Mouse (Mus musculus) small intestine, adult 2 months (tissue): Measurements from ENCODE around the gene Actrt3. TPM values are rescaled to one million over a fixed set of nuclear protein-coding genes. Genes with fewer than 3 reads are reported as not detected.

ENCODE experiments used
- H3K27ac ChIP-seq: fragments of 200-500 bp; 2 replicates; pipeline ENCODE4 v1.5.1; 2012; ENCODE audit warnings: low read depth, low read length, control low read depth, inconsistent platforms; ENCODE audit not compliant: insufficient read depth
- H3K27me3 ChIP-seq: fragments of 200-500 bp; 2 replicates; pipeline ENCODE4 v1.6.1; 2012; ENCODE audit warnings: mild to moderate bottlenecking, moderate library complexity, low read length, inconsistent platforms; ENCODE audit not compliant: control insufficient read depth, insufficient read depth
- H3K36me3 ChIP-seq: fragments of 200-500 bp; 2 replicates; pipeline ENCODE4 v1.6.1; 2012; ENCODE audit warnings: mild to moderate bottlenecking, low read length, control low read depth, inconsistent platforms; ENCODE audit not compliant: control insufficient read depth, insufficient read depth
- H3K4me1 ChIP-seq: fragments of 200-500 bp; 2 replicates; pipeline ENCODE4 v1.6.1; 2012; ENCODE audit warnings: low read length, inconsistent platforms, mixed read lengths; ENCODE audit not compliant: control insufficient read depth, insufficient read depth, insufficient read length
- H3K4me3 ChIP-seq: fragments of 200-500 bp; 2 replicates; pipeline ENCODE4 v1.5.1; 2012; ENCODE audit warnings: low read depth, mild to moderate bottlenecking, control low read depth, inconsistent platforms, low read length, moderate library complexity
- CTCF ChIP-seq: fragments of 200-500 bp; IDR thresholded peaks from 2 replicates; pipeline ENCODE4 v1.5.1; 2012; ENCODE audit warnings: low read depth, mild to moderate bottlenecking, control low read depth, inconsistent platforms, low read length, moderate library complexity, mixed read lengths; ENCODE audit not compliant: insufficient replicate concordance, insufficient read length; ENCODE audit errors: extremely low read depth
- POLR2A ChIP-seq: fragments of 200-500 bp; IDR thresholded peaks from 2 replicates; pipeline ENCODE4 v1.6.1; 2012; ENCODE audit warnings: low read depth, mild to moderate bottlenecking, control low read depth, inconsistent platforms, low read length, moderate library complexity
- WGBS: fragments of 180-500 bp; shearing (Covaris S2); methylation state at CpG from one replicate; pipeline ENCODE4 v1.1.7; 2018; 5-methylcytosine and 5-hydroxymethylcytosine counted together
- polyA plus RNA-seq: library from polyadenylated mRNA; depleted of rRNA; stranded (reverse); fragments of >200 nt; gene quantifications from 2 replicates; pipeline ENCODE4 v1.2.3, GENCODE M21; 2012; rRNA removed

Gene Actrt3
- polyA plus RNA-seq = not detected in 2 replicates

GRCm38 (mm10) chr3:30599711-30600545 is at the start of gene Actrt3:
Actrt3 (minus strand) TSS chr3:30599939.
- peak within 1 kb of the TSS; percentile 49 for H3K27ac ChIP-seq
- H3K27me3 ChIP-seq = no peaks in the 10 kb centered on the region
- no peak for TF ChIP-seq POLR2A
- no peak for TF ChIP-seq CTCF
- WGBS = 3% methylated on average over 32 of the region's 32 CpGs
- H3K4me1 ChIP-seq = no peaks in the 10 kb centered on the region
- peaks cover 1% of the 10 kb centered on the region; the same call in 1 of the 2 replicates for H3K36me3 ChIP-seq
- H3K4me3 ChIP-seq = peak within 1 kb of the TSS; percentile 83

DNA sequence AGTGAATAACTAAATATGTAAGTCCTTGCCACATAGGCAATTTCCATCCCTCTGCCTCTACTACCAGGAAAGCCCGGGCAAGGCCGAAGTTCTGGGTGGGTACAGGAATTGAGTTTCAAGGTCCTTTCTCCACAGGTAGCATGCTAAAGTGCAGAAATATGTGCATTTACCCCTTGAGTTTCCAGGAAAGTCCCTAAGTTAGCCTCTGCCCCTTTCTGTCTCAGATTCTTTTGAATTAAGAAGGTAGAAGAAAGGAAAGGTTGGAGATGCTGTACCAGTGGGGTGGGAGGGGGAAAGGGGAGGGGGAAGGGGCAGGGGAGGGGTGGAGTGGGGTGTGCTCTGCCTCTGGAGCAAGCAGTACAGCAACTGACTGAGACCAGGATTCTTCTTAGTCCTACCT is 48.7 kb upstream of the Actrt3 start:
- Histone ChIP-seq H3K27me3 (peaks cover 8% of the 10 kb centered on the region; the same call in 1 of the 2 replicates), H3K4me1 (peaks cover 2% of the 10 kb centered on the region), H3K27ac (no peak overlapping the region), H3K4me3 (no peak overlapping the region), H3K36me3 (no peaks in the 10 kb centered on the region)
- 96% methylated on average over 2 of the region's 2 CpGs for WGBS
- TF ChIP-seq CTCF (no peak), POLR2A (no peak)

- Histone ChIP-seq H3K27ac (no peak within 1 kb of the TSS), H3K36me3 (no peaks in the 10 kb centered on the region), H3K4me1 (peaks cover 2% of the 10 kb centered on the region), H3K4me3 (peak within 1 kb of the TSS; percentile 32; the same call in 1 of the 2 replicates), H3K27me3 (peaks cover 8% of the 10 kb centered on the region; the same call in 1 of the 2 replicates)
- 5% methylated on average over 25 of the region's 25 CpGs for WGBS
- TF ChIP-seq CTCF = no peak
- no peak for TF ChIP-seq POLR2A
These were observed 47.8 kb upstream of the Actrt3 start, which contains the start of gene Lrrc34 for GRCm38 (mm10) chr3:30647440-30648090. Lrrc34 (minus strand) TSS chr3:30647869.

DNA sequence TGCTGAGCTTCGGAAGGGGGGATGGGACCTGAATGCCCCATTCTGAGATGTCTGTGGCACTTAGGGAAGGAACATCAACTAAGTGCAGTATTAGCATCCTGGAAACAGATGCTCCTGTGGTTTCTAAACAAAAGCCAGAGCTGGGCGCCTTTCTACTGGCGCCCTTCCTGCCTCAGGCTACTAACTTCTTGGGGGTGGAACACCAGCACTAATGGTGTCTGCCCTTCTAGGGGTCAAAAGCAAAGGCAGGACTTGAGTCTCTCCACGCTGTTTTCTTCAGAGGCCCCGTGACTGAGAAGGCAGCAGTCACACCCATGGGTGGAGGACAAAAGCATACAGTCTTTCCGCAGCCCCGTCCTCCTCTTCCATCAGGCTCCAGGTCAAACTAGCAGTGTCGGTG is 47.0 kb upstream of the Actrt3 start:
- Histone ChIP-seq H3K27me3 (peaks cover 8% of the 10 kb centered on the region; the same call in 1 of the 2 replicates), H3K27ac (no peak overlapping the region), H3K36me3 (no peaks in the 10 kb centered on the region), H3K4me3 (no peak overlapping the region), H3K4me1 (peaks cover 2% of the 10 kb centered on the region)
- no peak for TF ChIP-seq CTCF
- TF ChIP-seq POLR2A = no peak
- WGBS = 56% methylated on average over 8 of the region's 8 CpGs

DNA sequence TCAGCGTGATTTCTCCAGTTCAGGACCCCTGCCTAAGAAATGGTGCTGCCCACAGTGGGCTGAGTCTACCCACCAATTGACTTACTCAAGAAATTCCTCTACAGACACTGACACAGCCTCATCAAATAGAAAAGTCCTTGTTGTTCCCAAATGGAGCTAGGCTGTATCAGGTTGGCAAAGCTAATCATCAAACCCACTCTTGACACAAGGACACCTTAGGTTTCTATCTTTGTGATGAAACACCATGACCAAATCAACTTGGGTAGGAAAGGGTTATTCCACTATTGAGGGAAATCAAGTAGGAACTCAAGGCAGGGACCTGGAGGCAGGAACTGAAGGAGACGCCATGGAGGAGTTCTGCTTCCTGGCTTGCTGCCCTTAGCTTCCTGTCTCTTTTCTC is 44.5 kb upstream of the Actrt3 start, which contains the start of gene Lrriq4:
Lrriq4 (plus strand) TSS at position 301 of the 400 bp plus-strand sequence.
- no peak for TF ChIP-seq POLR2A
- TF ChIP-seq CTCF = no peak
- no peaks in the 10 kb centered on the region for H3K36me3 ChIP-seq
- H3K27me3 ChIP-seq = peaks cover under 1% of the 10 kb centered on the region; the same call in 1 of the 2 replicates
- H3K27ac ChIP-seq = no peak within 1 kb of the TSS
- 66% methylated on average over 2 of the region's 2 CpGs for WGBS
- no peak within 1 kb of the TSS for H3K4me3 ChIP-seq
- H3K4me1 ChIP-seq = no peaks in the 10 kb centered on the region

- TF ChIP-seq CTCF = peak; percentile 16; the same call in 1 of the 2 replicates
- TF ChIP-seq POLR2A = no peak
- Histone ChIP-seq H3K27me3 (no peaks in the 10 kb centered on the region), H3K4me1 (no peaks in the 10 kb centered on the region), H3K4me3 (no peak overlapping the region), H3K27ac (no peak overlapping the region), H3K36me3 (no peaks in the 10 kb centered on the region)
- 79% methylated on average over 4 of the region's 4 CpGs for WGBS
These were observed 35.9 kb upstream of the Actrt3 start for GRCm38 (mm10) chr3:30635629-30636028.

DNA sequence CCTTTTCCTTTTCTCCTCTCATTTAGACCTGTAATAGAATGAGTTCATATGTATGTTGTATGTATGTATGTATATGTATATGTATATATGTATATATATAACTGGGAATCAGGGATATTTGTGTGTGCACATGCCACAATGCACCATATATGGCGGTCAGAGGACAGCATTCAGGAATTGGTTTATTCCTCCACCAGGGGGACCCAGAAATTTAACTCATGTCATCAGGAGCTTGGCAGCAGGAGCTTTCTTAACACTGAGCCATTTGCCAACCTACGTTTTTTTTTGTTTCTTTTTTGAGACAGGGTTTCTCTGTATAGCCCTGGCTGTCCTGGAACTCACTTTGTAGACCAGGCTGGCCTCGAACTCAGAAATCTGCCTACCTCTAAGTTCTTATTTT is 33.9 kb upstream of the Actrt3 start:
- Histone ChIP-seq H3K4me1 (no peaks in the 10 kb centered on the region), H3K27me3 (no peaks in the 10 kb centered on the region), H3K36me3 (no peaks in the 10 kb centered on the region), H3K4me3 (no peak overlapping the region), H3K27ac (no peak overlapping the region)
- 52% methylated on average over 3 of the region's 3 CpGs for WGBS
- TF ChIP-seq POLR2A (no peak), CTCF (no peak)
